Mouse (Mus musculus) cortical plate, adult 2 months (tissue): ENCODE results near the gene Kndc1. TPM values are rescaled to one million over a fixed set of nuclear protein-coding genes. Genes with fewer than 3 reads are reported as not detected.

Source experiments
- H3K27ac ChIP-seq: fragments of 200-500 bp; 2 replicates; pipeline ENCODE4 v1.5.1; 2012; ENCODE audit warnings: low read length, control low read depth, inconsistent platforms; ENCODE audit not compliant: insufficient read depth
- H3K4me1 ChIP-seq: fragments of 200-500 bp; 2 replicates; pipeline ENCODE4 v1.6.1; 2011; ENCODE audit warnings: low read length; ENCODE audit not compliant: control insufficient read depth, insufficient read depth
- H3K4me3 ChIP-seq: fragments of 200-500 bp; 2 replicates; pipeline ENCODE4 v1.5.1; 2011; ENCODE audit warnings: mild to moderate bottlenecking, low read length, control low read depth; ENCODE audit not compliant: insufficient read depth
- CTCF ChIP-seq: fragments of 200-500 bp; IDR thresholded peaks from 2 replicates; pipeline ENCODE4 v1.5.1; 2011; ENCODE audit warnings: mild to moderate bottlenecking, control low read depth, low read length; ENCODE audit not compliant: insufficient read depth; ENCODE audit errors: extremely low read depth
- POLR2A ChIP-seq: fragments of 200-500 bp; IDR thresholded peaks from 2 replicates; pipeline ENCODE4 v1.6.1; 2011; ENCODE audit warnings: mild to moderate bottlenecking, low read length, control low read depth; ENCODE audit not compliant: insufficient read depth; ENCODE audit errors: extremely low read depth
- polyA plus RNA-seq: library from polyadenylated mRNA; depleted of rRNA; stranded (reverse); fragments of >200 nt; gene quantifications from 2 replicates; pipeline ENCODE4 v1.2.3, GENCODE M21; 2012

The Kndc1 gene
- polyA plus RNA-seq, 1 experiment, result 54.8 TPM

- TF ChIP-seq POLR2A (no peak), CTCF (no peak)
- no peaks in the 10 kb centered on the region for H3K4me1 ChIP-seq
- H3K27ac ChIP-seq, result no peak overlapping the region
- no peak overlapping the region for H3K4me3 ChIP-seq
Observed at GRCm38 (mm10) chr7:139963814-139964213, 69.3 kb downstream of the Kndc1 start.

GRCm38 (mm10) chr7:139967175-139967574 lies 72.7 kb downstream of the Kndc1 start:
- TF ChIP-seq POLR2A (no peak), CTCF (no peak)
- Histone ChIP-seq H3K4me1 (no peaks in the 10 kb centered on the region), H3K27ac (no peak overlapping the region), H3K4me3 (no peak overlapping the region)

- TF ChIP-seq POLR2A (no peak), CTCF (no peak)
- Histone ChIP-seq H3K27ac (no peak overlapping the region), H3K4me1 (no peaks in the 10 kb centered on the region), H3K4me3 (no peak overlapping the region)
Observed at GRCm38 (mm10) chr7:139968428-139968827, 73.9 kb downstream of the Kndc1 start.

- Histone ChIP-seq H3K27ac (no peak overlapping the region), H3K4me3 (no peak overlapping the region), H3K4me1 (no peaks in the 10 kb centered on the region)
- peak; percentile 82 for TF ChIP-seq CTCF
- no peak for TF ChIP-seq POLR2A
Observed at GRCm38 (mm10) chr7:139969348-139970130, 75.0 kb downstream of the Kndc1 start.

GRCm38 (mm10) chr7:139970216-139970919 lies 75.9 kb downstream of the Kndc1 start:
- TF ChIP-seq POLR2A, result no peak
- TF ChIP-seq CTCF, result no peak
- H3K27ac ChIP-seq, result no peak overlapping the region
- H3K4me3 ChIP-seq, result no peak overlapping the region
- no peaks in the 10 kb centered on the region for H3K4me1 ChIP-seq

- H3K4me3 ChIP-seq, result no peak overlapping the region
- no peak overlapping the region for H3K27ac ChIP-seq
- no peaks in the 10 kb centered on the region for H3K4me1 ChIP-seq
- no peak for TF ChIP-seq CTCF
- no peak for TF ChIP-seq POLR2A
Observed at GRCm38 (mm10) chr7:139970979-139971378, 76.5 kb downstream of the Kndc1 start.

GRCm38 (mm10) chr7:139971436-139971835 lies 76.9 kb downstream of the Kndc1 start:
- no peaks in the 10 kb centered on the region for H3K4me1 ChIP-seq
- TF ChIP-seq CTCF, result no peak
- no peak for TF ChIP-seq POLR2A
- no peak overlapping the region for H3K27ac ChIP-seq
- H3K4me3 ChIP-seq, result no peak overlapping the region

- no peak overlapping the region for H3K27ac ChIP-seq
- no peak for TF ChIP-seq POLR2A
- no peak for TF ChIP-seq CTCF
- no peak overlapping the region for H3K4me3 ChIP-seq
- H3K4me1 ChIP-seq, result no peaks in the 10 kb centered on the region
Observed at GRCm38 (mm10) chr7:139972923-139973331, 78.4 kb downstream of the Kndc1 start.

- no peak overlapping the region for H3K4me3 ChIP-seq
- no peaks in the 10 kb centered on the region for H3K4me1 ChIP-seq
- no peak for TF ChIP-seq POLR2A
- TF ChIP-seq CTCF, result no peak
- H3K27ac ChIP-seq, result no peak overlapping the region
Observed at GRCm38 (mm10) chr7:139974307-139974706, 79.8 kb downstream of the Kndc1 start.

- TF ChIP-seq CTCF (no peak), POLR2A (no peak)
- no peak overlapping the region for H3K4me3 ChIP-seq
- no peaks in the 10 kb centered on the region for H3K4me1 ChIP-seq
- H3K27ac ChIP-seq, result no peak overlapping the region
Observed at GRCm38 (mm10) chr7:139975471-139975870, 81.0 kb downstream of the Kndc1 start.
